Mouse (Mus musculus) embryonic facial prominence, embryonic 15.5 days (tissue): ENCODE results near the gene Tnfsf12. TPM values are rescaled to one million over a fixed set of nuclear protein-coding genes. Genes with fewer than 3 reads are reported as not detected.
A peak's percentile ranks its signal among the peaks of the same experiment; 100 is the strongest.

Experiments used
- ATAC-seq: fragments of 200-750 bp; cut with Nextera tagmentation; 2 replicates; pipeline ENCODE4 v1.8.0; 2017; ENCODE audit warnings: low read depth, moderate TSS enrichment; ENCODE audit not compliant: insufficient number of reproducible peaks, low FRiP score, low TSS enrichment
- H3K27ac ChIP-seq: fragments of 300-500 bp; sonication (generic); replicated peaks from 2 replicates; pipeline ENCODE4 v1.5.1; 2015; ENCODE audit warnings: mild to moderate bottlenecking, inconsistent platforms
- H3K27me3 ChIP-seq: fragments of 300-500 bp; sonication (generic); 2 replicates; pipeline ENCODE4 v1.6.1; 2015; ENCODE audit warnings: inconsistent platforms
- H3K36me3 ChIP-seq: fragments of 300-500 bp; sonication (generic); 2 replicates; pipeline ENCODE4 v1.6.1; 2015; ENCODE audit warnings: mild to moderate bottlenecking, inconsistent platforms
- H3K4me1 ChIP-seq: fragments of 300-500 bp; sonication (generic); 2 replicates; pipeline ENCODE4 v1.6.1; 2015; ENCODE audit warnings: inconsistent platforms
- H3K4me2 ChIP-seq: fragments of 300-500 bp; sonication (generic); replicated peaks from 2 replicates; pipeline ENCODE4 v1.6.1; 2015; ENCODE audit warnings: mild to moderate bottlenecking, inconsistent platforms
- H3K4me3 ChIP-seq: fragments of 300-500 bp; sonication (generic); replicated peaks from 2 replicates; pipeline ENCODE4 v1.5.1; 2015; ENCODE audit warnings: mild to moderate bottlenecking, inconsistent platforms
- H3K9ac ChIP-seq: fragments of 300-500 bp; sonication (generic); 2 replicates; pipeline ENCODE4 v1.6.1; 2015; ENCODE audit warnings: inconsistent platforms
- H3K9me3 ChIP-seq: fragments of 300-500 bp; sonication (generic); replicated peaks from 2 replicates; pipeline ENCODE4 v1.6.1; 2016; ENCODE audit warnings: inconsistent platforms
- WGBS: fragments of 180-500 bp; shearing (Covaris S2); methylation state at CpG from one replicate; pipeline ENCODE4 v1.1.7; 2015; 5-methylcytosine and 5-hydroxymethylcytosine counted together
- polyA plus RNA-seq: library from polyadenylated mRNA; unstranded; fragments of >200 nt; fragmentation: Nextera tagmentation; extraction: Ambion mirVana; gene quantifications from 2 replicates; pipeline ENCODE4 v1.2.1, GENCODE M21; 2015

Gene Tnfsf12
- polyA plus RNA-seq, 1 experiment from 2014 or later = 13.3 TPM

GRCm38 (mm10) chr11:69687061-69687460 is 8.6 kb downstream of the Tnfsf12 start:
- Histone ChIP-seq H3K9me3 (no peaks in the 10 kb centered on the region), H3K4me2 (no peak overlapping the region), H3K4me3 (no peak overlapping the region), H3K27ac (peak overlapping the region; percentile 51; the same call in 1 of the 2 replicates), H3K4me1 (peaks cover 47% of the 10 kb centered on the region), H3K27me3 (no peaks in the 10 kb centered on the region), H3K9ac (no peak overlapping the region), H3K36me3 (no peaks in the 10 kb centered on the region)
- no peak for ATAC-seq
- 49% methylated on average over 5 of the region's 5 CpGs for WGBS

- Histone ChIP-seq H3K9ac (no peak overlapping the region), H3K4me3 (no peak overlapping the region), H3K36me3 (no peaks in the 10 kb centered on the region), H3K27me3 (no peaks in the 10 kb centered on the region), H3K4me1 (peaks cover 47% of the 10 kb centered on the region), H3K27ac (peak overlapping the region; percentile 51), H3K9me3 (no peaks in the 10 kb centered on the region), H3K4me2 (no peak overlapping the region)
- WGBS = 11% methylated on average over 4 of the region's 4 CpGs
- ATAC-seq = no peak
These were observed 9.3 kb downstream of the Tnfsf12 start for GRCm38 (mm10) chr11:69686377-69686776.

GRCm38 (mm10) chr11:69685526-69686148 is 10.0 kb downstream of the Tnfsf12 start, which contains the start of gene Tnfsf13:
Gene Tnfsf13, minus strand, starts transcription at chr11:69685784.
- H3K9me3 ChIP-seq = no peaks in the 10 kb centered on the region
- H3K36me3 ChIP-seq = no peaks in the 10 kb centered on the region
- no peaks in the 10 kb centered on the region for H3K27me3 ChIP-seq
- 66% methylated on average over 10 of the region's 10 CpGs for WGBS
- ATAC-seq = no peak
- H3K9ac ChIP-seq = no peak within 1 kb of the TSS
- peaks cover 51% of the 10 kb centered on the region for H3K4me1 ChIP-seq
- H3K4me3 ChIP-seq = no peak within 1 kb of the TSS
- H3K27ac ChIP-seq = peak within 1 kb of the TSS; percentile 97
- no peak within 1 kb of the TSS for H3K4me2 ChIP-seq

DNA sequence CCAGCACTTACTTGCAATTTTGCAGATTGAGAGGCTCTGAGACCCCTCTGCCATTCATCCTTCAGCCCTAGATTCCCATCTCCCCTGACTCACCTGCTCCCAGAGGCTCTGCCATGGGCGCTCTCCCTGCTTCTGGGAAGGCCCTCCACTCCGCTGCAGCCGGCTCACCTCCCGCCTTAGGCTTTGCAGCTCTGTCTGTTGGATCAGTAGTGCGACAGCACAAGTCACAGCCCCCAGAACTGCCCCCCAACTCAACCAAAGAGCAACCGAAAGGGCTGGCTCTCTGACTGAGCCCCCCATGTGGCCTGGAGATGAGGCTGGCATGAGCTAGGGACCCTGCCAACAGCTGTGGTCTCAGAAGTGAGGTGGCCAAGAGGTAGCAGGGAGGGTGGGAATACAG is 10.7 kb downstream of the Tnfsf12 start:
- H3K36me3 ChIP-seq = no peaks in the 10 kb centered on the region
- WGBS = 82% methylated on average over 6 of the region's 6 CpGs
- no peak for ATAC-seq
- no peak overlapping the region for H3K4me3 ChIP-seq
- H3K27ac ChIP-seq = peak overlapping the region; percentile 97
- peaks cover 58% of the 10 kb centered on the region for H3K4me1 ChIP-seq
- H3K27me3 ChIP-seq = no peaks in the 10 kb centered on the region
- H3K9ac ChIP-seq = no peak overlapping the region
- H3K9me3 ChIP-seq = no peaks in the 10 kb centered on the region
- H3K4me2 ChIP-seq = no peak overlapping the region

DNA sequence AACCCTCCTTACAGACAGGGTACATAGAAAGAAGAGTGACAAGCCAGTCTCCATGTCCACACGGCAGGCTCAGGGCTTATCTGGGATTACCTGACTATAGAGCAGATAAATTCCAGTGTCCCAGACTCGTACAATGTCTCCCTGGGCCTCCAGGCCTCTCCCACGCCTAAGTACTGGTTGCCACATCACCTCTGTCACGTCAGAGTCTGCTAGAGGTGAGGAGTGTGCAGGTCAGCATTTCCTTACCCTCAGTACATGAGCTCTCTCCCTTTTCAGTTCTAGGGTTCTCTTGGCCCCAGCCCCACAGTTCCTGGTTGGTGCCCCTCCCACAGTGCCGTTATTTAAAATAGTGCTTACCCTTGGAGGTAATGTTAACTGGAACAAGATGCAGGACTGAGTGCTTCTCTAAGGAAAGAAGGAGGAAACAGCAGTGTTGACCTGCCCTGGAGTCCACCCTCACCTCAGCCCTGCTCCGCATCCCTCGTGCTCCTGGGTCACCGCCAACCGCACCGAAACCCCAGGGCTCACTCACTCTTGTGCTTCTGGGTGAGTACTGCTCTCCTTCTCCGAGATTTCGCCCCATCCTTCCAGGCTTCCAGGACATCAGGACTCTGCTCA is 11.4 kb downstream of the Tnfsf12 start:
- Histone ChIP-seq H3K9me3 (no peaks in the 10 kb centered on the region), H3K27me3 (no peaks in the 10 kb centered on the region), H3K4me2 (no peak overlapping the region), H3K36me3 (no peaks in the 10 kb centered on the region), H3K4me1 (peaks cover 64% of the 10 kb centered on the region), H3K9ac (no peak overlapping the region), H3K27ac (peak overlapping the region; percentile 97), H3K4me3 (no peak overlapping the region)
- 74% methylated on average over 12 of the region's 12 CpGs for WGBS
- ATAC-seq = no peak

DNA sequence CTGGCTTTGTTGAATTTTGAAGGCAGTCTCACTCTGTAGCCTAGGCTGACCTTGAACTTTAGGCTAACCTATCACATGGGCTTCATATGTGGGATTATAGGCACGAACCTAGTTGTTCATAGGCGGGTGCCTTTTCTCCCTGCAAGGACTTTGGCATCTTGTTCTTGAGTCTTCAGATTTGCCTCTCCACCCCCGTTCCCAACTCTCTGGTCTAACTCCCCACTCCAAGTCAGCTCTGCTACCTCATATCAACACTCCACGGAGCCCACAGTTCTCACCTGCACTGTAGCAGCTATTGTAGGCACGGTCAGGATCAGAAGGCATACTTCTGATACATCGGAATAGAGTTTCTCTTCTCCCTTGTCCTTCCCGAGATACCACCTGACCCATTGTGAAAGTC is 12.1 kb downstream of the Tnfsf12 start:
- H3K9me3 ChIP-seq = no peaks in the 10 kb centered on the region
- H3K4me2 ChIP-seq = peak overlapping the region; percentile 85
- H3K27ac ChIP-seq = peak overlapping the region; percentile 97
- H3K36me3 ChIP-seq = peaks cover 4% of the 10 kb centered on the region
- 68% methylated on average over 7 of the region's 7 CpGs for WGBS
- H3K4me3 ChIP-seq = no peak overlapping the region
- H3K27me3 ChIP-seq = no peaks in the 10 kb centered on the region
- H3K9ac ChIP-seq = no peak overlapping the region
- no peak for ATAC-seq
- H3K4me1 ChIP-seq = peaks cover 64% of the 10 kb centered on the region

GRCm38 (mm10) chr11:69682840-69683533 is 12.7 kb downstream of the Tnfsf12 start:
- no peaks in the 10 kb centered on the region for H3K27me3 ChIP-seq
- 7% methylated on average over 12 of the region's 12 CpGs for WGBS
- H3K4me3 ChIP-seq = peak overlapping the region; percentile 80
- H3K9ac ChIP-seq = peak overlapping the region; percentile 23; the same call in 1 of the 2 replicates
- ATAC-seq = 0 out of 2 replicates have a peak, but pooled peaks have one; percentile 24
- peaks cover 10% of the 10 kb centered on the region for H3K36me3 ChIP-seq
- H3K4me1 ChIP-seq = peaks cover 64% of the 10 kb centered on the region
- no peaks in the 10 kb centered on the region for H3K9me3 ChIP-seq
- H3K4me2 ChIP-seq = peak overlapping the region; percentile 85
- H3K27ac ChIP-seq = peak overlapping the region; percentile 97

DNA sequence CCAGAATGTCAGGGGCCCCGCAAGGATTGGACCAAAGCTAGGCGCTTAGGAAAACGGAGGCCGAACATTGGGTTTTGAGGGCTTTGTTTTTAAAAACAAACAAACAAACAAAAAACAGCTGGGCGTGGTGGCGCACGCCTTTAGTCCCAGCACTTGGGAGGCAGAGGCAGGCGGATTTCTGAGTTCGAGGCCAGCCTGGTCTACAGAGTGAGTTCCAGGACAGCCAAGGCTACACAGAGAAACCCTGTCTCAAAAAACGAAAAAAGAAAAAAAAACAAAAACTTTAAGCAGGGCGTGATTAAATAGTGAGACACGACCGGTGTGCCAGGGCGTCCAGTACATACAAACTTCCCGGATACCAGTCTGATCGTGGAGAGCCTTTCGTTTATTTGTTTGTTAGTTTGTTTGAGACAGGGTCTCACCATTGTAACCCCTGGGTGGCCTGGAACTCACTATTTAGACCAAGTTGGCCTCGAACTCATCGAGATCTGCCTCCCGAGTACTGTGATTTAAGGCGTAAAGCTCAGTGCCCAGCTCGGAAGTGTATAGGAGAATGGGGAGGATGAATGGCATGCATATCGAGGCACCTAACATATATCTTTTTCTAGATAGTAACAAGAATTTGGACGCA is 13.3 kb downstream of the Tnfsf12 start:
- no peaks in the 10 kb centered on the region for H3K27me3 ChIP-seq
- 26% methylated on average over 24 of the region's 24 CpGs for WGBS
- peak overlapping the region; percentile 85 for H3K4me2 ChIP-seq
- no peak for ATAC-seq
- H3K9me3 ChIP-seq = no peaks in the 10 kb centered on the region
- H3K9ac ChIP-seq = peak overlapping the region; percentile 51
- H3K4me1 ChIP-seq = peaks cover 64% of the 10 kb centered on the region
- peak overlapping the region; percentile 80 for H3K4me3 ChIP-seq
- peaks cover 14% of the 10 kb centered on the region for H3K36me3 ChIP-seq
- H3K27ac ChIP-seq = peak overlapping the region; percentile 97

DNA sequence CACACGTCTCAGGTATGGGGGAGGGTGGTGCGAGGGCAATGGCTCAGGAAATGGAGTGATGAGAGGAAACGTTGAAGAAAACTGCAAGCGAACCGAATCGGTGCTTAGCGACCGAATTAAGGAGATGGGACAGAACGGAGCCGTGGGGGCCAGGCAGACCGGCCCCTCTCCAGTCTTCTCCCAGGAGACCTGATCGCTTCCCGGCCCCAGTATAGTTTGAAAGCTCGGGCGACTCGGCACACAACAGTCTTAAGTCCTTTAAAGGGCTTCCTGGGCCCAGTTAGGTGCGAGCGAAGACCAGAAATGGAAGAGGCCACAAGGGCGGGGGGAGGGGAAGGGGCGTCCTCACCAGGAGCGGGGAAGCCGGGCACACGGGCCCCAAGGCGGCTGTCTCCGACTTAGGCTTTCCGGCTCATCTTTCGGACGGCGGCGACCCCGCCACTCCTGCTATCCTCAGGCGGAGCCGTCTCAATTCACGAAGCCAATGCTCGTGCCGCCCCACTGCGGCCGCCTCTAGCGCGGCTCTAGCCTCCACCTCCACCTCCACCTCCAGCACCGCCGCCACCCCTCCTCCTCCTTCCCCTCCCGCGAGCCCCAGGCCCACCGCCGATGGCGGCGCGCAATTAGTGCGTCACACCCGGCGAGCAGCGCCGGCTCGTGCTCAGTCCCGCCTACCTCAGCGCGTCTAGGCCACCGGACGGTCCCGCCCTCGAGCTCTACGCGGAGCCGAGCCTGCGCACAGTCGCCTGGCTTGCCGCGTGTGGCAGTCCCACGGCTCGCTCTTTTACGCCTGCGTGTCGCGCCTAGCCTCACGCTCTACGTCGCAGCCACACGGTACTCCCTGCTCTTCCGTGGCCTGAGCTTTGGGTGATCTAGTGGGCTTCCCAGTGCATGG is 14.1 kb downstream of the Tnfsf12 start, which contains the start of gene Senp3:
TSS of gene Senp3 (minus strand) at position 771 of the 895 bp plus-strand sequence.
- Histone ChIP-seq H3K9me3 (no peaks in the 10 kb centered on the region), H3K36me3 (peaks cover 22% of the 10 kb centered on the region), H3K27ac (peak within 1 kb of the TSS; percentile 97), H3K27me3 (no peaks in the 10 kb centered on the region), H3K4me2 (peak within 1 kb of the TSS; percentile 85), H3K4me1 (peaks cover 58% of the 10 kb centered on the region), H3K9ac (peak within 1 kb of the TSS; percentile 78), H3K4me3 (peak within 1 kb of the TSS; percentile 80)
- WGBS = under 1% methylated on average over 70 of the region's 80 CpGs
- ATAC-seq = peak; percentile 95

DNA sequence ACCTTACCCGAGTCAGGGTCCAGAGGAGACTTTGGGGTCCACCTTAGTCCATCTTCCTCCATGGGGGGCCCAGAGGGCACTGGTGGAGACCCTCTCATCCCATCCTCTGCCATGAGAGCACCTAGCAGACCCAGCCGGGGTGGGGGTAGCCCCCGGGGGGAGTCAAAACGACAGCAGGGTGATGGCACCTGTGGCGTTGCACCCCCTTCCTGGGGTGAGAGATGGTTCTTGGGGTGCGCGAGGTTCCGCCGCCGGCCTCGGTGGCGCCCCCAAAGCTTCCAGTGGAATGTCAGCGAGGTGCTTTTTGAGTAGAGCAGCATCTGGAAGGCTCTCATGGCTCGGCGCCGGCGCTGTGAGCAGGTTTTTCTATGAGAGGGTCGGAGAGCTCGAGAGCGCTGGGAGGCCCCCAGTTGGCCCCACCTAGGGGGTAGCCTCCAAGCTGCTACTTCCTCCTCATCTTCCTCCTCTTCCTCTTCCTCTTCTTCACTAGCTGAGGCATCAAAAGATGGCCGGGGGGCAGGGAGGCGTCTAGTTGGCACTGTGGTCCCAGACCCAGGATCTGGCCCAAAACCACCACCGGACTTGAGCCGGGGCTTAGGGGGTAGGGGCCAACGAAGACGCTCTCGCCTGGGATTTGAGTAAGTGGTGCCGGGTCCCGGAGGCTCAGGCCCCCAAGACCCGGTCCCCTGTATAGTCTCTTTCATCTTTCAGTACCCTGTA is 15.4 kb downstream of the Tnfsf12 start:
- 88% methylated on average over 30 of the region's 30 CpGs for WGBS
- Histone ChIP-seq H3K4me1 (peaks cover 45% of the 10 kb centered on the region), H3K4me2 (peak overlapping the region; percentile 85), H3K4me3 (peak overlapping the region; percentile 80), H3K27me3 (no peaks in the 10 kb centered on the region), H3K27ac (no peak overlapping the region), H3K9me3 (no peaks in the 10 kb centered on the region), H3K9ac (peak overlapping the region; percentile 78; the same call in 1 of the 2 replicates), H3K36me3 (peaks cover 35% of the 10 kb centered on the region)
- no peak for ATAC-seq
